ENCODE assay signal across 13 mouse cellular contexts in the genomic region with DNA sequence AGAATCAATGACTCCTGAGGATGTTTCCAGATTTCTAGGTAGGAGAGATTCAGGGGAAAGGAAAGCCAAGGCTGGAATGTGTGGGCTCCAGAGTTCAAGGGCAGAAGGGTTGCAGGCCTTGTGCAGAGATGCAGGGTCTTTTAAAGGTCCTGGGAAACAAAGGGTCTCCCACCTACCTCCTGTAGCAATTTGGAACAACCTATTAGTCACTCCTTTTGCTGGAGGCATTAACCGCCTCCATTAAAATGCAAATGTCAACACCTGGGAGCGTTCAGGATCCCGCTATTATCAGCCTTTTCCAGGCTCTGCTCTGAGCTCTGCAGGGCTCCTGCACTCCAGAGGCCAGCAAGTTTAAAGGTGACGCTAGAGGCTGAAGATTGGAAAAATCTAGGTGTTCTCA.
"Had no signal": no experiment of that assay in that cellular context is flagged by ENCODE, and none has a peak within 500 bp of the region (broad histone marks: within the 10 kb centered on the region; RNA-seq: fewer than 3 reads in every experiment).

No protein-coding gene starts in this region.

- DNase-seq: lung, adult 18-20 months; lung, embryonic 14.5 days; lung, postnatal 10 days; lung, postnatal 4 days; midbrain, embryonic 14.5 days; retina, postnatal 1 day; right cerebral cortex, adult 18-20 months; right cerebral cortex, postnatal 25 days; right cerebral cortex, postnatal 4 days; spleen, adult 18-20 months; thymus, adult 2 months; thymus, postnatal 25 days; thymus, postnatal 4 days had no signal
